Mouse (Mus musculus) liver, postnatal 0 days (tissue): Measurements from ENCODE around the gene Mau2.

Source experiments
- CTCF ChIP-seq: sonication (generic); IDR thresholded peaks from 2 replicates; pipeline ENCODE4 v1.5.1; 2016; ENCODE audit warnings: antibody characterized with exemption, low read depth
- EP300 ChIP-seq: IDR thresholded peaks from 2 replicates; pipeline ENCODE4 v1.6.1; 2016; ENCODE audit warnings: antibody characterized with exemption, low read depth, mild to moderate bottlenecking

DNA sequence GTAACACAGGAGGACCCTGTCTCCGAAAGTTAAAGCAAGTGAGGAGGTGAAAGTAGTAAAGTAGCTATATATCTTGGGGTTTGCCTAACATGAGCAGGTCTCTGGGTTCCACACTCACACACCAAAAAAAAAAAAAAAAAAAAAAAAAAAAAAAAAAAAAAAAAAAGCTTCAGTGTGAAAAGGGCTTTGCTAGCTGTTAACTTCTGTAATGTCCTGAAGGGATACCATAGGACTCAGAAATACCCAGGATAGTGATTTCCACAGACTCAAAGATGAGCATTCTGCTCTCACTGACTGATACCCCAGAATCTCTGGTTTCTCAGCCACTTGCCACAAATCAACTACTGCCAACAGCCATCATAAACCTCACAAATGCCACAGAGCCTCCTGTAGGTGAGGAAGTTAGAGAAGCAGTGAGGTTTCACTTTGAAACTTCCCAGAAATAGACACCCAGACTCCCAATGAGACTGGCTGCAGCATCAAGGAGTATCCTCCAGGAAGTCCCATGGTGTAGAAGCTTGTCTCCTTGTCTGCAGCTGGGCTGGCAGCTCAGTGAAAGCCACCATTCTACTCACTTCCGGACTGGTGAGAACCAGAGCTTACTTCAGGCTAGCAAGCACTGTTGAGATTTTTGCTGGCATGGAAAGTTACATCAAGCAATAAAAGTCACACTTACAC lies 57.5 kb downstream of the Mau2 start:
- TF ChIP-seq CTCF (no peak), EP300 (no peak)
